Mouse (Mus musculus): ENCODE data around the gene Creld1.

GRCm38 (mm10) chr6:113478906-113479305 is 4.2 kb upstream of the Creld1 start:
- no peak for TF ChIP-seq FLI1 (IDR thresholded peaks at IDR 0.05; ENCODE audit: low read length)
- no peak for TF ChIP-seq GATA1 (IDR thresholded peaks at IDR 0.05; ENCODE audit: borderline replicate concordance, low read length)

All from megakaryocyte, embryonic 14.5 days (primary cell).